In genomic region chr7:73435685-73436084, GRCm38 (mm10) we compare ENCODE assay signal across 8 mouse cellular contexts.
DNase-seq lines count a peak whose midpoint lies in the region; ATAC-seq and TF ChIP-seq lines count a peak whose summit lies in the region.

No protein-coding gene starts in this region.

- peak; percentile 42 for TF ChIP-seq RAD21 in MEL (IDR thresholded peaks at IDR 0.05; ENCODE audit: low read depth, low read length)

- TF ChIP-seq CTCF in cerebellum, adult 2 months (IDR thresholded peaks at IDR 0.05; ENCODE audit: borderline replicate concordance, insufficient read depth, low read depth, low read length), result peak; percentile 36; the same call in 1 of the 2 replicates
- peak; percentile 69 to 82 (median 77) for TF ChIP-seq CTCF in MEL (IDR thresholded peaks at IDR 0.05 in 2 of 3, conservative IDR thresholded peaks at IDR 0.05 in 1 of 3; ENCODE audit: control insufficient read depth in 1 of 3, insufficient read depth in 1 of 3, low read depth in 2 of 3, low read length in 3 of 3, poor library complexity in 1 of 3, severe bottlenecking in 1 of 3)

- DNase-seq in cerebellum, adult 2 months, result no peak
- no peak for DNase-seq in cerebellum, adult 8-10 months
- DNase-seq in liver, embryonic 11.5 days (ENCODE audit: low spot score), result no peak
- no peak for DNase-seq in liver
- peak; percentile 47 for DNase-seq in MEL (ENCODE audit: low read depth, low spot score)
- DNase-seq in lung, postnatal 36 days, result peak; percentile 45
- DNase-seq in left cerebral cortex, postnatal 4 days, result no peak
- no peak for DNase-seq in adrenal gland, adult 8-10 months

- no peaks in the 10 kb centered on the region for H3K79me2 ChIP-seq in MEL (ENCODE audit: control insufficient read depth, insufficient read depth, low read length, poor library complexity)

- H3K27me3 ChIP-seq in cerebellum, adult 2 months (ENCODE audit: control insufficient read depth, insufficient read depth, low read length), result no peaks in the 10 kb centered on the region
- H3K27me3 ChIP-seq in liver, embryonic 11.5 days (replicated peaks; ENCODE audit: control insufficient read depth, insufficient read depth, low read length), result no peaks in the 10 kb centered on the region
- no peaks in the 10 kb centered on the region for H3K27me3 ChIP-seq in MEL (ENCODE audit: control insufficient read depth in 1 of 2, insufficient read depth in 2 of 2, low read length in 2 of 2)

- ATAC-seq in liver, embryonic 11.5 days (replicated peaks; ENCODE audit: low FRiP score), result 0 out of 2 replicates have a peak, but pooled peaks have one; percentile 18

- intact Hi-C loops in left cerebral cortex, postnatal 4 days (cut with DNase I), result loop anchor here (10.0 kb wide), 1 partner anchor 189 kb away; no protein-coding TSS in a partner anchor

- H3K4me3 ChIP-seq in cerebellum, adult 2 months (replicated peaks; ENCODE audit: insufficient read depth, low read depth, low read length), result no peak overlapping the region
- H3K4me3 ChIP-seq in liver, embryonic 11.5 days (ENCODE audit: low read depth, low read length), result no peak overlapping the region
- no peak overlapping the region for H3K4me3 ChIP-seq in MEL (ENCODE audit: control insufficient read depth in 1 of 2, insufficient read depth in 1 of 2, low read depth in 2 of 2, low read length in 2 of 2)

- no peak for TF ChIP-seq EP300 in MEL (IDR thresholded peaks at IDR 0.05; ENCODE audit: low read depth in 1 of 2, low read length in 2 of 2)

- TF ChIP-seq POLR2A in cerebellum, adult 2 months (IDR thresholded peaks at IDR 0.05; ENCODE audit: borderline replicate concordance, insufficient read depth, low read length), result no peak
- no peak for TF ChIP-seq POLR2A in MEL (IDR thresholded peaks at IDR 0.05; ENCODE audit: control insufficient read depth in 1 of 2, insufficient read depth in 1 of 2, low read depth in 1 of 2, low read length in 2 of 2, poor library complexity in 1 of 2)

- H3K4me1 ChIP-seq in cerebellum, adult 2 months (ENCODE audit: control insufficient read depth, insufficient read depth, low read length), result 0 out of 2 replicates have a peak, but pooled peaks cover 4% of the 10 kb centered on the region
- H3K4me1 ChIP-seq in liver, embryonic 11.5 days (replicated peaks; ENCODE audit: control insufficient read depth, insufficient read depth, low read length), result no peaks in the 10 kb centered on the region
- no peaks in the 10 kb centered on the region for H3K4me1 ChIP-seq in MEL (ENCODE audit: control insufficient read depth in 1 of 2, insufficient read depth in 2 of 2, low read length in 2 of 2)

- no peak overlapping the region for H3K27ac ChIP-seq in cerebellum, adult 2 months (ENCODE audit: insufficient read depth, low read length)
- no peak overlapping the region for H3K27ac ChIP-seq in liver, embryonic 11.5 days (ENCODE audit: low read depth, low read length)
- H3K27ac ChIP-seq in MEL (ENCODE audit: control insufficient read depth, low read depth, low read length), result no peak overlapping the region

- 66% methylated on average over 12 of the region's 12 CpGs for WGBS in cerebellum, adult 2 months
- 78% methylated on average over 12 of the region's 12 CpGs for WGBS in liver, embryonic 11.5 days

- no peaks in the 10 kb centered on the region for H3K9me3 ChIP-seq in liver, embryonic 11.5 days (ENCODE audit: control insufficient read depth, low read length)
- no peaks in the 10 kb centered on the region for H3K9me3 ChIP-seq in MEL (replicated peaks; ENCODE audit: insufficient read depth, low read length)

- H3K4me2 ChIP-seq in liver, embryonic 11.5 days, result no peak overlapping the region

- H3K36me3 ChIP-seq in liver, embryonic 11.5 days (ENCODE audit: control insufficient read depth, insufficient read depth, low read length), result peaks cover 52% of the 10 kb centered on the region
- H3K36me3 ChIP-seq in MEL (ENCODE audit: control insufficient read depth in 1 of 2, insufficient read depth in 2 of 2, low read length in 2 of 2), result peaks cover 0 to 22% of the 10 kb centered on the region in 2 experiments; a peak in 2 of 4 replicates

- H3K9ac ChIP-seq in liver, embryonic 11.5 days (ENCODE audit: low read depth, low read length), result no peak overlapping the region
- H3K9ac ChIP-seq in MEL (ENCODE audit: control insufficient read depth, low read depth, low read length, poor library complexity, severe bottlenecking), result no peak overlapping the region

TF ChIP-seq in MEL, 35 proteins besides CTCF, POLR2A, EP300 and RAD21:
- TF ChIP-seq SMC3 (IDR thresholded peaks at IDR 0.05; ENCODE audit: low read depth, low read length) (peak; percentile 75), ZC3H11A (IDR thresholded peaks at IDR 0.05; ENCODE audit: low read depth, low read length) (peak; percentile 37; the same call in 1 of the 2 replicates), CHD1 (IDR thresholded peaks at IDR 0.05; ENCODE audit: low read depth, low read length) (no peak)
TF ChIP-seq in MEL: peak in this region for 2.

Comparison
In these comparisons a context has a peak if more than half of its experiments do, and no peak if none do; other contexts are left out.
1. DNase-seq: peak in MEL (single experiment) and lung, postnatal 36 days (single experiment); none in cerebellum, adult 2 months (0 of 2), cerebellum, adult 8-10 months (single experiment), liver, embryonic 11.5 days (single experiment), liver (single experiment), left cerebral cortex, postnatal 4 days (single experiment) and adrenal gland, adult 8-10 months (single experiment).